Mouse (Mus musculus) ES-Bruce4 (cell line): ENCODE measurements at regions not wholly inside any gene's neighbourhood (a gene's known extent, or its start where the extent isn't known, plus 50 kb on each side); places are given as distances from the start of the nearest gene placed in this dataset.

Source experiments
- CTCF ChIP-seq: IDR thresholded peaks from one replicate; pipeline ENCODE4 v1.8.1; 2011; ENCODE audit warnings: low read depth, low read length
- POLR2A ChIP-seq: IDR thresholded peaks from one replicate; pipeline ENCODE4 v1.8.1; 2011; ENCODE audit warnings: low read length; ENCODE audit not compliant: insufficient read depth

DNA sequence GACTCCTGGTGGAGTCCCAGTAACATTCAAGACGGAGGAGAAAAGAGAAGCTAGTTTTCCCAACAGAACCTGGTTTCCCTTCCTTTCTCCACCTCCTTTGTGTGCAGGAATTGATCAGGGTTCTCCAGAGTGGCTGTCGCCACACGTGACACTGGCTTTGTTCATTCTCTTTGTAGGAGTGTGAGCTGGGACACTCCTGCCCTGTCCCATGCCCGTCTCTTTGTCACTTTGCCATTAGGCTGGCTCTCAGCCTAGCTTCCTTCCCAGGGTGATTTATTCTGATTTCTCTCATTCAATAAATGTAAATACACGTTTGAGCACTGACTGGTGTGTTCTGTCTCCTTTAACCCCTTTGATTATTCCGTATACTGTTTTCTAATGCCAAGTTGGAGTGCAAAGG lies 55.3 kb upstream of the Fndc3b start:
- no peak for TF ChIP-seq POLR2A
- TF ChIP-seq CTCF: no peak
